Mouse (Mus musculus): ENCODE measurements around the gene Asic3. TPM values are rescaled to one million over a fixed set of nuclear protein-coding genes. Genes with fewer than 3 reads are reported as not detected.

The Asic3 gene
- polyA plus RNA-seq, 2 experiments = not detected

DNA sequence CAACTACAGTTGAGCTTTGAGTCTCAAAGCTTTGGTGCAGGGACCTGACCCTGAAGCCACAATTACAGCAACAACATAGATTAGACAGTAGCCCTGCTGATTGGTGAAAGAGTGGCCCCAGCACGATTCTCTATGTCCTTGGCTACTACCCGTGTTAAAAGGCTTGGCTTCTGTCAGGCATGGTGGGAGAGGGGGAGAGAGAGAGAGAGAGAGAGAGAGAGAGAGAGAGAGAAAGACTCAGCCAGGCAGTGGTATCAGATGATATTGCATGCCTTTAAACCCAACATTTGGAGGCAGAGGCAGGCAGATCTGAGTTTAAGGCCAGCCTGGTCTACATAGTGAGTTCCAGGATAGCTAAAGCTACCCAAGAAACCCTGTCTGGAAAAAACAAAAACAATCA is 31.2 kb upstream of the Asic3 start:
- Histone ChIP-seq H3K27me3 (ENCODE audit: control insufficient read depth, insufficient read depth, low read length) (peaks cover 8% of the 10 kb centered on the region), H3K4me2 (ENCODE audit: low read depth) (no peak overlapping the region), H3K27ac (no peak overlapping the region), H3K36me3 (replicated peaks; ENCODE audit: control insufficient read depth, insufficient read depth, low read depth) (no peaks in the 10 kb centered on the region), H3K4me3 (ENCODE audit: insufficient read depth in 1 of 2, low read depth in 2 of 2, low read length in 2 of 2) (no peak overlapping the region), H3K9ac (replicated peaks) (no peak overlapping the region), H3K4me1 (replicated peaks; ENCODE audit: control insufficient read depth in 2 of 2, insufficient read depth in 2 of 2, low read length in 1 of 2) (peaks cover 3 to 12% of the 10 kb centered on the region in 2 experiments), H3K9me3 (ENCODE audit: control insufficient read depth, low read length) (no peaks in the 10 kb centered on the region)
- DNase-seq (ENCODE audit: low read depth in 3 of 3, low spot score in 3 of 3) (no peak), ATAC-seq (ENCODE audit: insufficient read depth) (no peak)
- TF ChIP-seq EP300 (IDR thresholded peaks at IDR 0.05; ENCODE audit: low read depth) (no peak), CTCF (IDR thresholded peaks at IDR 0.05; ENCODE audit: low read depth) (no peak)
- WGBS (ENCODE audit: insufficient replicate concordance) = 38% methylated on average over 2 of the region's 2 CpGs

DNA sequence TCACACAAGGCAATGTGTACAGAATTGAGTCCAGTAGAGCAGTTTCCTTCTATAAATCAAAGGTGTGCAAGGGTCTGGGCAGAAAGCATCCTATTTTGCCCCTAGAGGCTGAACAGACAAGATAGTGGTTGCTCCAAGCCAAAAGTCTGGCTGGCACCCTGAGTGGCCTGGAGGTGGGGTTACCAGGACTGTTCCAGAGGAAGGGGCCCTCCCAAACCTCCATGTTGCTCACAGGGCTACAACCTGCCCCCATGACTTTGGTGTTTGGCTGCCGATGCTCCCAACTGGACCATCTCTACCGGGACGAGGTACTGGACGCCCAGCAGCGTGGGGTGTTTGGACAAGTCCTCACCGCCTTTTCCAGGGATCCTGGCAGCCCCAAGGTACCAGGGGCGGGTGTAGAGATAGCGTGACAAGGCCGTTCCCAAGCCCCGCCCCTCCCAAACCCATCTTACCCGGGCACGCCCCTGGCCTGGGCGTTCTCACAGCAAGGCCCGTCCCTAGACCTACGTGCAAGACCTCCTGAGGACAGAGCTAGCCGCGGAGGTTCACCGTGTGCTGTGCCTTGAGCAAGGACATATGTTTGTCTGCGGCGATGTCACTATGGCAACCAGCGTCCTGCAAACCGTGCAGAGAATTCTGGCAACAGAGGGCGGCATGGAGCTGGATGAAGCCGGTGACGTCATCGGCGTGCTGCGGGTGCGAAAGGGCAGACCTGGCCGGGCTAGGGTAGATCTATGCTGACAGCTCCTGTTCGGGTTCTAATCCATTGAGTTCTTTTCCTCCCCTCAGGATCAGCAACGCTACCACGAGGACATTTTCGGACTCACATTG is 29.9 kb upstream of the Asic3 start:
- Histone ChIP-seq H3K27me3 (ENCODE audit: control insufficient read depth, insufficient read depth, low read length) (peaks cover 21% of the 10 kb centered on the region), H3K9ac (replicated peaks) (peak overlapping the region; percentile 54), H3K36me3 (replicated peaks; ENCODE audit: control insufficient read depth, insufficient read depth, low read depth) (no peaks in the 10 kb centered on the region), H3K9me3 (ENCODE audit: control insufficient read depth, low read length) (no peaks in the 10 kb centered on the region), H3K27ac (no peak overlapping the region), H3K4me3 (ENCODE audit: insufficient read depth in 1 of 2, low read depth in 2 of 2, low read length in 2 of 2) (peak overlapping the region; percentile 51 to 74), H3K4me2 (ENCODE audit: low read depth) (peak overlapping the region; percentile 68), H3K4me1 (replicated peaks; ENCODE audit: control insufficient read depth in 2 of 2, insufficient read depth in 2 of 2, low read length in 1 of 2) (peaks cover 3 to 12% of the 10 kb centered on the region in 2 experiments)
- TF ChIP-seq CTCF (IDR thresholded peaks at IDR 0.05; ENCODE audit: low read depth) (peak; percentile 74), EP300 (IDR thresholded peaks at IDR 0.05; ENCODE audit: low read depth) (0 out of 2 replicates have a peak, but pooled peaks have one; percentile 23)
- WGBS (ENCODE audit: insufficient replicate concordance) = 3% methylated on average over 34 of the region's 34 CpGs
- ATAC-seq (ENCODE audit: insufficient read depth) (peak; percentile 88), DNase-seq (ENCODE audit: low read depth in 3 of 3, low spot score in 3 of 3) (peak; percentile 74 to 90 (median 75))

DNA sequence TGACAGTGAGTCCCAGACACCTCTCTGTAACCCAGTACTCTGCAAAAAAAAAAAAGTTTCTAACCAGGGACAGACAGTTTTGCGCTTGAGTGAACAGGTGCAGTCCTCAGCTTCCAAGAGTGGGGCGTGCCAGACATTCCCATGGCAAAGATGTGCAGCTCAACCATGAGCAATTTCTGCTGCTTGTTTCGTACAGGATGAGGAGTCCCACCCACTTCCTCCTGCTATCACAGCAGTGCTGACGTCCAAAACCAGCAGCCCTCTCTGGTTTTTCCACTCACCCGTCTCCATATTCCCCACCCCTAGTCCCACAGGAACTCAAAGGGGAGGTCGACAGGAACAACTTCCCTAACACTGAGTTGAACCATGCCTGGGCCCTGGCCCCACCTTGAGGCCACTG is 28.8 kb upstream of the Asic3 start:
- peaks cover 3 to 18% of the 10 kb centered on the region in 2 experiments for H3K4me1 ChIP-seq (replicated peaks; ENCODE audit: control insufficient read depth in 2 of 2, insufficient read depth in 2 of 2, low read length in 1 of 2)
- 22% methylated on average over 6 of the region's 6 CpGs for WGBS (ENCODE audit: insufficient replicate concordance)
- H3K36me3 ChIP-seq (replicated peaks; ENCODE audit: control insufficient read depth, insufficient read depth, low read depth) = no peaks in the 10 kb centered on the region
- peaks cover 25% of the 10 kb centered on the region for H3K27me3 ChIP-seq (ENCODE audit: control insufficient read depth, insufficient read depth, low read length)
- DNase-seq (ENCODE audit: low read depth in 3 of 3, low spot score in 3 of 3) = no peak
- no peaks in the 10 kb centered on the region for H3K9me3 ChIP-seq (ENCODE audit: control insufficient read depth, low read length)
- no peak for TF ChIP-seq CTCF (IDR thresholded peaks at IDR 0.05; ENCODE audit: low read depth)
- no peak for TF ChIP-seq EP300 (IDR thresholded peaks at IDR 0.05; ENCODE audit: low read depth)
- H3K27ac ChIP-seq = no peak overlapping the region
- no peak for ATAC-seq (ENCODE audit: insufficient read depth)
- H3K9ac ChIP-seq (replicated peaks) = no peak overlapping the region
- H3K4me2 ChIP-seq (ENCODE audit: low read depth) = no peak overlapping the region
- no peak overlapping the region for H3K4me3 ChIP-seq (ENCODE audit: insufficient read depth in 1 of 2, low read depth in 2 of 2, low read length in 2 of 2)

DNA sequence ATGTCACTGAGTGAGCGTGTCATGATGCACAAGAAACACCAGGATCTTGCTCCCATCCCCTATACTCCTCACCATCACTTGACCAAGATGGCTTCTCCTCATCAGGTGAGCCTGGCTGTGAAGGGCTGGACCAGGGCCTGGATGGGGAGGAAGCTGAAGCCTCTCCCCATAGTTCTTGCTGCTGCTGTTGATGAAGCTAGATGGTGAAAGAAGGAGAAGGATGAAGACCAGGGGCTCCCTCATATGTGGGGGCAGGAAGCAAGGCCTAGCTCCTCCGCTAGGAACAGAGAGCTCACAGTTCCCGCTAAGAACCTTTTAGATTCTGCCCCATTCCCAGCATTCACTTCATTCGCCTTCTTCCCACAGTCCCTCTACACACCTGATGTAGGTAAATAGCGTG is 27.8 kb upstream of the Asic3 start:
- 63% methylated on average over 5 of the region's 5 CpGs for WGBS (ENCODE audit: insufficient replicate concordance)
- DNase-seq (ENCODE audit: low read depth in 3 of 3, low spot score in 3 of 3) (no peak), ATAC-seq (ENCODE audit: insufficient read depth) (no peak)
- no peak overlapping the region for H3K4me2 ChIP-seq (ENCODE audit: low read depth)
- H3K36me3 ChIP-seq (replicated peaks; ENCODE audit: control insufficient read depth, insufficient read depth, low read depth) = no peaks in the 10 kb centered on the region
- H3K9ac ChIP-seq (replicated peaks) = no peak overlapping the region
- H3K4me3 ChIP-seq (ENCODE audit: insufficient read depth in 1 of 2, low read depth in 2 of 2, low read length in 2 of 2) = no peak overlapping the region
- H3K27ac ChIP-seq = no peak overlapping the region
- H3K27me3 ChIP-seq (ENCODE audit: control insufficient read depth, insufficient read depth, low read length) = peaks cover 25% of the 10 kb centered on the region
- H3K4me1 ChIP-seq (replicated peaks; ENCODE audit: control insufficient read depth in 2 of 2, insufficient read depth in 2 of 2, low read length in 1 of 2) = peaks cover 3 to 22% of the 10 kb centered on the region in 2 experiments
- TF ChIP-seq EP300 (IDR thresholded peaks at IDR 0.05; ENCODE audit: low read depth) (no peak), CTCF (IDR thresholded peaks at IDR 0.05; ENCODE audit: low read depth) (no peak)
- H3K9me3 ChIP-seq (ENCODE audit: control insufficient read depth, low read length) = no peaks in the 10 kb centered on the region

DNA sequence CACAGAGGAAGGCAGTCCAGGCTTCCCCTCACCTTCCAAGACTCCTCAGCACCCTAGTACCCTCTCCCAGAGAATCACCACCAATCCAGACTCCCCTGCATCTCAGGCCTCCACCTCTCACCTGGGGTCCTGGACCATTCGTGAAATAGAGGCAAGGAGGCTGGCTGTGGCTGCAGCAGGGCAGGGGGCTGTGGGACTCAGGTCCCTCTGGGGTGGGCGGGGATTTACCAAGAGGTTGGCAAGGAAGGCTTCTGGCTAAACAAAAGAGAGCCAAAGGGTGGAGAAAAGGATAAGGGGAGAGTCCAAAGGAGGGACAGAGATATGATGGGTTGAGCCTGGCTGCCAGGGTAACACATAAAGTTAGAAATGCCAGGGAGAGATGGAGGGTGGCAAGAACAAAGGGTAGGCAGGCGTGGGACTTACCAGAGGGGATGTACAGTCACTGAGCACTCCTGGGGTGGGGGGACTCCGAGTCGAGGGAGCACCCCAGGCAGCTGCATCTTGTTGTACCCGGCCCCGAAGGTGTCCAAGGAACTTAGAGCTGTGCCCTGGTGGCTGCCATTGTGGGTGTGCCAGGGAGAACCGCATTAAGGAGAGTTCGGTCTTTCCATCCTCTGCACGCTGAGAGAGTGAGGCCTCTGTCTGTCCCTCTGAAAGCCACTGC is 27.2 kb upstream of the Asic3 start:
- H3K4me3 ChIP-seq (ENCODE audit: insufficient read depth in 1 of 2, low read depth in 2 of 2, low read length in 2 of 2) = no peak overlapping the region
- peaks cover 3 to 22% of the 10 kb centered on the region in 2 experiments for H3K4me1 ChIP-seq (replicated peaks; ENCODE audit: control insufficient read depth in 2 of 2, insufficient read depth in 2 of 2, low read length in 1 of 2)
- H3K9ac ChIP-seq (replicated peaks) = no peak overlapping the region
- H3K27me3 ChIP-seq (ENCODE audit: control insufficient read depth, insufficient read depth, low read length) = peaks cover 25% of the 10 kb centered on the region
- ATAC-seq (ENCODE audit: insufficient read depth) (no peak), DNase-seq (ENCODE audit: low read depth in 3 of 3, low spot score in 3 of 3) (no peak)
- H3K36me3 ChIP-seq (replicated peaks; ENCODE audit: control insufficient read depth, insufficient read depth, low read depth) = no peaks in the 10 kb centered on the region
- 61% methylated on average over 10 of the region's 10 CpGs for WGBS (ENCODE audit: insufficient replicate concordance)
- no peaks in the 10 kb centered on the region for H3K9me3 ChIP-seq (ENCODE audit: control insufficient read depth, low read length)
- TF ChIP-seq CTCF (IDR thresholded peaks at IDR 0.05; ENCODE audit: low read depth) (no peak), EP300 (IDR thresholded peaks at IDR 0.05; ENCODE audit: low read depth) (no peak)
- H3K4me2 ChIP-seq (ENCODE audit: low read depth) = no peak overlapping the region
- H3K27ac ChIP-seq = no peak overlapping the region
